Mouse (Mus musculus) liver, embryonic 12.5 days (tissue): ENCODE data around the gene Cdrt4. TPM values are rescaled to one million over a fixed set of nuclear protein-coding genes. Genes with fewer than 3 reads are reported as not detected.

Experiments used
- ATAC-seq: fragments of 200-750 bp; cut with Nextera tagmentation; 2 replicates; pipeline ENCODE4 v1.8.0; 2017; ENCODE audit warnings: moderate number of reproducible peaks, mild to moderate bottlenecking, moderate library complexity
- H3K27ac ChIP-seq: fragments of 300-500 bp; sonication (generic); 2 replicates; pipeline ENCODE4 v1.5.1; 2016; ENCODE audit warnings: mild to moderate bottlenecking
- H3K27me3 ChIP-seq: fragments of 300-500 bp; sonication (generic); replicated peaks from 2 replicates; pipeline ENCODE4 v1.6.1; 2016; ENCODE audit warnings: mild to moderate bottlenecking, moderate library complexity
- H3K36me3 ChIP-seq: fragments of 300-500 bp; sonication (generic); 2 replicates; pipeline ENCODE4 v1.6.1; 2016; ENCODE audit warnings: mild to moderate bottlenecking, moderate library complexity
- H3K4me1 ChIP-seq: fragments of 300-500 bp; sonication (generic); 2 replicates; pipeline ENCODE4 v1.6.1; 2016
- H3K4me2 ChIP-seq: fragments of 300-500 bp; sonication (generic); 2 replicates; pipeline ENCODE4 v1.6.1; 2016; ENCODE audit warnings: mild to moderate bottlenecking, moderate library complexity
- H3K4me3 ChIP-seq: fragments of 300-500 bp; sonication (generic); 2 replicates; pipeline ENCODE4 v1.5.1; 2016; ENCODE audit warnings: mild to moderate bottlenecking, moderate library complexity
- H3K9ac ChIP-seq: fragments of 300-500 bp; sonication (generic); 2 replicates; pipeline ENCODE4 v1.6.1; 2016; ENCODE audit warnings: mild to moderate bottlenecking, moderate library complexity
- H3K9me3 ChIP-seq: fragments of 300-500 bp; sonication (generic); replicated peaks from 2 replicates; pipeline ENCODE4 v1.6.1; 2016; ENCODE audit warnings: mild to moderate bottlenecking, moderate library complexity
- WGBS: fragments of 180-500 bp; shearing (Covaris S2); methylation state at CpG from one replicate; pipeline ENCODE4 v1.1.7; 2016; ENCODE audit not compliant: insufficient replicate concordance; 5-methylcytosine and 5-hydroxymethylcytosine counted together
- polyA plus RNA-seq: library from polyadenylated mRNA; unstranded; fragments of >200 nt; fragmentation: Nextera tagmentation; extraction: Ambion mirVana; gene quantifications from 2 replicates; pipeline ENCODE4 v1.2.1, GENCODE M21; 2016

Cdrt4 gene
- not detected in 2 replicates for polyA plus RNA-seq

- Histone ChIP-seq H3K4me3 (no peak within 1 kb of the TSS), H3K9me3 (no peaks in the 10 kb centered on the region), H3K27ac (no peak within 1 kb of the TSS), H3K4me1 (no peaks in the 10 kb centered on the region), H3K36me3 (no peaks in the 10 kb centered on the region), H3K4me2 (no peak within 1 kb of the TSS), H3K27me3 (no peaks in the 10 kb centered on the region), H3K9ac (no peak within 1 kb of the TSS)
- no peak for ATAC-seq
- 52% methylated on average over 3 of the region's 3 CpGs for WGBS
Measured at GRCm38 (mm10) chr11:62951012-62951411, at the start of gene Cdrt4. Gene Cdrt4 (plus strand): TSS chr11:62951193.

GRCm38 (mm10) chr11:62901699-62902323 lies 49.2 kb upstream of the Cdrt4 start:
- Histone ChIP-seq H3K4me1 (no peaks in the 10 kb centered on the region), H3K9ac (no peak overlapping the region), H3K4me3 (no peak overlapping the region), H3K27me3 (no peaks in the 10 kb centered on the region), H3K36me3 (no peaks in the 10 kb centered on the region), H3K27ac (no peak overlapping the region), H3K9me3 (no peaks in the 10 kb centered on the region), H3K4me2 (no peak overlapping the region)
- no peak for ATAC-seq
- WGBS = 29% methylated on average over 12 of the region's 12 CpGs

- H3K27me3 ChIP-seq = no peaks in the 10 kb centered on the region
- H3K4me3 ChIP-seq = no peak overlapping the region
- H3K36me3 ChIP-seq = no peaks in the 10 kb centered on the region
- H3K27ac ChIP-seq = no peak overlapping the region
- H3K9me3 ChIP-seq = no peaks in the 10 kb centered on the region
- WGBS = 69% methylated on average over 6 of the region's 6 CpGs
- no peaks in the 10 kb centered on the region for H3K4me1 ChIP-seq
- H3K4me2 ChIP-seq = no peak overlapping the region
- no peak overlapping the region for H3K9ac ChIP-seq
- no peak for ATAC-seq
Measured at GRCm38 (mm10) chr11:62903871-62904495, 47.0 kb upstream of the Cdrt4 start.

GRCm38 (mm10) chr11:62909720-62910306 lies 41.2 kb upstream of the Cdrt4 start:
- 48% methylated on average over 3 of the region's 3 CpGs for WGBS
- Histone ChIP-seq H3K27ac (no peak overlapping the region), H3K4me1 (no peaks in the 10 kb centered on the region), H3K9ac (no peak overlapping the region), H3K36me3 (no peaks in the 10 kb centered on the region), H3K4me3 (no peak overlapping the region), H3K4me2 (no peak overlapping the region), H3K9me3 (no peaks in the 10 kb centered on the region), H3K27me3 (no peaks in the 10 kb centered on the region; the same call in 1 of the 2 replicates)
- ATAC-seq = no peak

GRCm38 (mm10) chr11:62911362-62911761 lies 39.6 kb upstream of the Cdrt4 start:
- no peak for ATAC-seq
- H3K4me1 ChIP-seq = no peaks in the 10 kb centered on the region
- 62% methylated on average over 8 of the region's 8 CpGs for WGBS
- no peak overlapping the region for H3K9ac ChIP-seq
- no peaks in the 10 kb centered on the region for H3K9me3 ChIP-seq
- no peaks in the 10 kb centered on the region; the same call in 1 of the 2 replicates for H3K27me3 ChIP-seq
- no peaks in the 10 kb centered on the region for H3K36me3 ChIP-seq
- H3K4me2 ChIP-seq = no peak overlapping the region
- H3K27ac ChIP-seq = no peak overlapping the region
- no peak overlapping the region for H3K4me3 ChIP-seq

- whole genome bisulfite sequencing = 67% methylated on average over 2 of the region's 2 CpGs
- no peak overlapping the region for H3K9ac ChIP-seq
- H3K27me3 ChIP-seq = no peaks in the 10 kb centered on the region; the same call in 1 of the 2 replicates
- no peaks in the 10 kb centered on the region for H3K9me3 ChIP-seq
- H3K36me3 ChIP-seq = no peaks in the 10 kb centered on the region
- H3K4me1 ChIP-seq = no peaks in the 10 kb centered on the region
- no peak overlapping the region for H3K4me2 ChIP-seq
- ATAC-seq = no peak
- H3K27ac ChIP-seq = no peak overlapping the region
- H3K4me3 ChIP-seq = no peak overlapping the region
Measured at GRCm38 (mm10) chr11:62913141-62913540, 37.9 kb upstream of the Cdrt4 start.

- no peak for ATAC-seq
- 51% methylated on average over 6 of the region's 6 CpGs for WGBS
- no peaks in the 10 kb centered on the region for H3K36me3 ChIP-seq
- no peaks in the 10 kb centered on the region for H3K9me3 ChIP-seq
- H3K4me1 ChIP-seq = no peaks in the 10 kb centered on the region
- H3K9ac ChIP-seq = no peak overlapping the region
- H3K4me3 ChIP-seq = no peak overlapping the region
- H3K27ac ChIP-seq = no peak overlapping the region
- no peak overlapping the region for H3K4me2 ChIP-seq
- no peaks in the 10 kb centered on the region; the same call in 1 of the 2 replicates for H3K27me3 ChIP-seq
Measured at GRCm38 (mm10) chr11:62914532-62914931, 36.5 kb upstream of the Cdrt4 start.

- ATAC-seq = no peak
- no peak overlapping the region for H3K27ac ChIP-seq
- no peak overlapping the region for H3K4me2 ChIP-seq
- WGBS = 44% methylated on average over 2 of the region's 2 CpGs
- H3K36me3 ChIP-seq = no peaks in the 10 kb centered on the region
- no peaks in the 10 kb centered on the region; the same call in 1 of the 2 replicates for H3K27me3 ChIP-seq
- H3K9me3 ChIP-seq = no peaks in the 10 kb centered on the region
- no peaks in the 10 kb centered on the region for H3K4me1 ChIP-seq
- H3K4me3 ChIP-seq = no peak overlapping the region
- H3K9ac ChIP-seq = no peak overlapping the region
Measured at GRCm38 (mm10) chr11:62915486-62915885, 35.5 kb upstream of the Cdrt4 start.

GRCm38 (mm10) chr11:62916765-62917164 lies 34.2 kb upstream of the Cdrt4 start:
- no peak overlapping the region for H3K4me2 ChIP-seq
- WGBS = 33% methylated on average over 2 of the region's 2 CpGs
- H3K4me1 ChIP-seq = no peaks in the 10 kb centered on the region
- ATAC-seq = no peak
- H3K9me3 ChIP-seq = no peaks in the 10 kb centered on the region
- no peak overlapping the region for H3K27ac ChIP-seq
- H3K36me3 ChIP-seq = no peaks in the 10 kb centered on the region
- H3K9ac ChIP-seq = no peak overlapping the region
- H3K4me3 ChIP-seq = no peak overlapping the region
- H3K27me3 ChIP-seq = peaks cover 4% of the 10 kb centered on the region; the same call in 1 of the 2 replicates

GRCm38 (mm10) chr11:62919946-62920742 lies 30.8 kb upstream of the Cdrt4 start:
- Histone ChIP-seq H3K9me3 (no peaks in the 10 kb centered on the region), H3K27me3 (peaks cover 19% of the 10 kb centered on the region; the same call in 1 of the 2 replicates), H3K27ac (no peak overlapping the region), H3K4me1 (no peaks in the 10 kb centered on the region), H3K4me3 (no peak overlapping the region), H3K4me2 (no peak overlapping the region), H3K36me3 (no peaks in the 10 kb centered on the region), H3K9ac (no peak overlapping the region)
- ATAC-seq = no peak
- 50% methylated on average over 6 of the region's 6 CpGs for WGBS

GRCm38 (mm10) chr11:62920743-62921050 lies 30.3 kb upstream of the Cdrt4 start:
- no peak for ATAC-seq
- Histone ChIP-seq H3K4me3 (no peak overlapping the region; the same call in 1 of the 2 replicates), H3K27ac (no peak overlapping the region), H3K4me2 (peak overlapping the region; percentile 50), H3K27me3 (peaks cover 19% of the 10 kb centered on the region; the same call in 1 of the 2 replicates), H3K9ac (no peak overlapping the region), H3K36me3 (no peaks in the 10 kb centered on the region), H3K4me1 (no peaks in the 10 kb centered on the region), H3K9me3 (no peaks in the 10 kb centered on the region)
- 28% methylated on average over 6 of the region's 6 CpGs for WGBS
